Mouse (Mus musculus) MEL (cell line): ENCODE measurements around the gene Kcnk7. TPM values are rescaled to one million over a fixed set of nuclear protein-coding genes. Genes with fewer than 3 reads are reported as not detected.
A peak's percentile ranks its signal among the peaks of the same experiment; 100 is the strongest.

Experiments
- DNase-seq: peaks from one replicate; pipeline ENCODE4 v3.0.0; 2011; ENCODE audit warnings: low read depth, low spot score
- H3K27ac ChIP-seq: 2 replicates; pipeline ENCODE4 v1.5.1; 2012; ENCODE audit warnings: low read depth, mild to moderate bottlenecking, control low read depth, low read length, moderate library complexity; ENCODE audit not compliant: control insufficient read depth
- H3K27me3 ChIP-seq, 2 experiments: fragments of 150-350 bp in 1 of 2; sonication (generic) in 1 of 2; 2 replicates each; pipeline ENCODE4 v1.6.1; 2012; ENCODE audit warnings: low read length in 2 of 2, mild to moderate bottlenecking in 2 of 2, improper control_type of control experiment in 1 of 2, moderate library complexity in 1 of 2; ENCODE audit not compliant: insufficient read depth in 2 of 2, control insufficient read depth in 1 of 2
- H3K36me3 ChIP-seq, 2 experiments: 2 replicates each; pipeline ENCODE4 v1.6.1; 2012 to 2014; ENCODE audit warnings: low read length in 2 of 2, improper control_type of control experiment in 1 of 2, inconsistent platforms in 1 of 2, mild to moderate bottlenecking in 1 of 2; ENCODE audit not compliant: insufficient read depth in 2 of 2, control insufficient read depth in 1 of 2
- H3K4me1 ChIP-seq, 2 experiments: fragments of 150-350 bp in 1 of 2; sonication (generic) in 1 of 2; 2 replicates each; pipeline ENCODE4 v1.6.1; 2012; ENCODE audit warnings: low read length in 2 of 2, improper control_type of control experiment in 1 of 2, mild to moderate bottlenecking in 1 of 2; ENCODE audit not compliant: insufficient read depth in 2 of 2, control insufficient read depth in 1 of 2
- H3K4me3 ChIP-seq, 2 experiments: fragments of 150-350 bp in 1 of 2; sonication (generic) in 1 of 2; 2 replicates each; pipeline ENCODE4 v1.5.1; 2012; ENCODE audit warnings: low read depth in 2 of 2, low read length in 2 of 2, mild to moderate bottlenecking in 2 of 2, moderate library complexity in 2 of 2, control low read depth in 1 of 2, improper control_type of control experiment in 1 of 2; ENCODE audit not compliant: control insufficient read depth in 1 of 2, insufficient read depth in 1 of 2
- H3K79me2 ChIP-seq: 2 replicates; pipeline ENCODE4 v1.6.1; 2012; ENCODE audit warnings: mild to moderate bottlenecking, low read length, moderate library complexity; ENCODE audit not compliant: control insufficient read depth, poor library complexity, insufficient read depth
- H3K9ac ChIP-seq: 2 replicates; pipeline ENCODE4 v1.6.1; 2012; ENCODE audit warnings: low read depth, mild to moderate bottlenecking, control low read depth, low read length, moderate library complexity; ENCODE audit not compliant: control insufficient read depth, poor library complexity, severe bottlenecking
- H3K9me3 ChIP-seq: fragments of 150-350 bp; sonication (generic); replicated peaks from 2 replicates; pipeline ENCODE4 v1.6.1; 2012; ENCODE audit warnings: mild to moderate bottlenecking, low read length, improper control_type of control experiment, moderate library complexity; ENCODE audit not compliant: insufficient read depth
- CHD1 ChIP-seq: IDR thresholded peaks from 2 replicates; pipeline ENCODE4 v1.6.1; 2012; ENCODE audit warnings: low read depth, mild to moderate bottlenecking, inconsistent platforms, low read length, improper control_type of control experiment
- CHD2 ChIP-seq: IDR thresholded peaks from 2 replicates; pipeline ENCODE4 v1.6.1; 2011; ENCODE audit warnings: low read length, improper control_type of control experiment
- ELF1 ChIP-seq: IDR thresholded peaks from 2 replicates; pipeline ENCODE4 v1.6.1; 2014; ENCODE audit warnings: low read depth, mild to moderate bottlenecking, inconsistent platforms, low read length, improper control_type of control experiment, moderate library complexity
- EP300 ChIP-seq, 2 experiments: IDR thresholded peaks; 2 replicates each; pipeline ENCODE4 v1.6.1; 2011; ENCODE audit warnings: improper control_type of control experiment in 2 of 2, low read length in 2 of 2, low read depth in 1 of 2, mild to moderate bottlenecking in 1 of 2
- ETS1 ChIP-seq: IDR thresholded peaks from 2 replicates; pipeline ENCODE4 v1.6.1; 2012; ENCODE audit warnings: low read depth, mild to moderate bottlenecking, inconsistent platforms, low read length, improper control_type of control experiment, moderate library complexity
- HCFC1 ChIP-seq: IDR thresholded peaks from 2 replicates; pipeline ENCODE4 v1.6.1; 2012; ENCODE audit warnings: low read depth, mild to moderate bottlenecking, inconsistent platforms, low read length, improper control_type of control experiment, moderate library complexity
- MAZ ChIP-seq: IDR thresholded peaks from 2 replicates; pipeline ENCODE4 v1.6.1; 2012; ENCODE audit warnings: low read depth, mild to moderate bottlenecking, inconsistent platforms, low read length, improper control_type of control experiment
- POLR2A ChIP-seq, 2 experiments: IDR thresholded peaks; 2 replicates each; pipeline ENCODE4 v1.6.1; 2011 to 2012; ENCODE audit warnings: low read length in 2 of 2, mild to moderate bottlenecking in 2 of 2, control low read depth in 1 of 2, improper control_type of control experiment in 1 of 2, low read depth in 1 of 2, moderate library complexity in 1 of 2; ENCODE audit not compliant: control insufficient read depth in 1 of 2, insufficient read depth in 1 of 2, poor library complexity in 1 of 2
- POLR2AphosphoS5 ChIP-seq: IDR thresholded peaks from 2 replicates; pipeline ENCODE4 v1.6.1; 2012; ENCODE audit warnings: low read depth, borderline replicate concordance, mild to moderate bottlenecking, inconsistent platforms, low read length, moderate library complexity, mixed read lengths
- RAD21 ChIP-seq: IDR thresholded peaks from 2 replicates; pipeline ENCODE4 v1.6.1; 2011; ENCODE audit warnings: mild to moderate bottlenecking, low read depth, low read length, improper control_type of control experiment
- SIN3A ChIP-seq: IDR thresholded peaks from 2 replicates; pipeline ENCODE4 v1.6.1; 2012; ENCODE audit warnings: low read length, improper control_type of control experiment, inconsistent platforms
- SMC3 ChIP-seq: IDR thresholded peaks from 2 replicates; pipeline ENCODE4 v1.6.1; 2011; ENCODE audit warnings: low read depth, low read length, improper control_type of control experiment
- TAL1 ChIP-seq: IDR thresholded peaks from 2 replicates; pipeline ENCODE4 v1.6.1; 2012; ENCODE audit warnings: mild to moderate bottlenecking, inconsistent platforms, low read length, moderate library complexity, mixed read lengths
- TBP ChIP-seq: IDR thresholded peaks from 2 replicates; pipeline ENCODE4 v1.8.0; 2011; ENCODE audit warnings: low read depth, low read length, improper control_type of control experiment
- TCF12 ChIP-seq: IDR thresholded peaks from 2 replicates; pipeline ENCODE4 v1.6.1; 2014; ENCODE audit warnings: low read depth, mild to moderate bottlenecking, inconsistent platforms, low read length, improper control_type of control experiment, moderate library complexity
- USF2 ChIP-seq, 2 experiments: IDR thresholded peaks; 2 replicates each; pipeline ENCODE4 v1.6.1; 2011 to 2012; ENCODE audit warnings: improper control_type of control experiment in 2 of 2, low read length in 2 of 2, borderline replicate concordance in 1 of 2, inconsistent platforms in 1 of 2, low read depth in 1 of 2, mild to moderate bottlenecking in 1 of 2; ENCODE audit not compliant: insufficient read depth in 1 of 2
- ZC3H11A ChIP-seq: IDR thresholded peaks from 2 replicates; pipeline ENCODE4 v1.6.1; 2012; ENCODE audit warnings: low read depth, mild to moderate bottlenecking, inconsistent platforms, low read length, improper control_type of control experiment
- ZKSCAN1 ChIP-seq: IDR thresholded peaks from 2 replicates; pipeline ENCODE4 v1.6.1; 2012; ENCODE audit warnings: low read depth, mild to moderate bottlenecking, inconsistent platforms, low read length, improper control_type of control experiment, moderate library complexity
- ZNF384 ChIP-seq: IDR thresholded peaks from 2 replicates; pipeline ENCODE4 v1.6.1; 2012; ENCODE audit warnings: low read depth, mild to moderate bottlenecking, inconsistent platforms, low read length, improper control_type of control experiment
- polyA plus RNA-seq, 2 experiments: library from polyadenylated mRNA; stranded (reverse) in 1 of 2; unstranded in 1 of 2; fragments of >175 nt in 1 of 2; fragments of >200 nt in 1 of 2; gene quantifications; 2 replicates each; pipeline versions ENCODE4 v1.2.1 to v1.2.4; 2012; ENCODE audit warnings: low replicate concordance in 2 of 2, low read depth in 1 of 2; ENCODE audit not compliant: insufficient read length in 2 of 2, insufficient read depth in 1 of 2, missing spikeins in 1 of 2
- total RNA-seq: library from RNA; depleted of rRNA; stranded (reverse); fragments of 300-350 nt; gene quantifications from 2 replicates; pipeline ENCODE4 v1.2.3, GENCODE M21; 2012

Kcnk7 gene
- total and polyA plus RNA-seq, 3 experiments = 0.23 to 0.60 TPM; not detected in 1

GRCm38 (mm10) chr19:5690343-5690735 lies 13.8 kb upstream of the Kcnk7 start:
- Histone ChIP-seq H3K9me3 (no peaks in the 10 kb centered on the region), H3K4me3 (peak overlapping the region; percentile 89 to 99), H3K36me3 (peaks cover 0 to 9% of the 10 kb centered on the region in 2 experiments; a peak in 2 of 4 replicates), H3K9ac (peak overlapping the region; percentile 91), H3K4me1 (peaks cover 2 to 24% of the 10 kb centered on the region in 2 experiments; a peak in 3 of 4 replicates), H3K27ac (no peak overlapping the region), H3K79me2 (peaks cover 44% of the 10 kb centered on the region), H3K27me3 (no peaks in the 10 kb centered on the region)
- no peak for TF ChIP-seq ZC3H11A
- TF ChIP-seq USF2 (IDR thresholded peaks at IDR 0.05; ENCODE audit: borderline replicate concordance in 1 of 2, insufficient read depth in 1 of 2, low read depth in 1 of 2, low read length in 2 of 2) = no peak
- DNase-seq = no peak

- Histone ChIP-seq H3K27ac (no peak overlapping the region), H3K79me2 (peaks cover 44% of the 10 kb centered on the region), H3K9ac (peak overlapping the region; percentile 21; the same call in 1 of the 2 replicates), H3K4me3 (no peak overlapping the region), H3K9me3 (no peaks in the 10 kb centered on the region), H3K36me3 (peaks cover 0 to 9% of the 10 kb centered on the region in 2 experiments; a peak in 1 of 4 replicates), H3K4me1 (peaks cover 2 to 24% of the 10 kb centered on the region in 2 experiments; a peak in 3 of 4 replicates), H3K27me3 (no peaks in the 10 kb centered on the region)
- TF ChIP-seq USF2 (IDR thresholded peaks at IDR 0.05; ENCODE audit: borderline replicate concordance in 1 of 2, insufficient read depth in 1 of 2, low read depth in 1 of 2, low read length in 2 of 2) (no peak), POLR2A (IDR thresholded peaks at IDR 0.05; ENCODE audit: control insufficient read depth in 1 of 2, insufficient read depth in 1 of 2, low read depth in 1 of 2, low read length in 2 of 2, poor library complexity in 1 of 2) (no peak), TBP (no peak), TCF12 (no peak), SIN3A (no peak), ZNF384 (no peak), ELF1 (no peak), RAD21 (no peak), EP300 (IDR thresholded peaks at IDR 0.05; ENCODE audit: low read depth in 1 of 2, low read length in 2 of 2) (no peak), CHD1 (no peak), SMC3 (no peak), CHD2 (no peak), HCFC1 (no peak), TAL1 (no peak), ZC3H11A (no peak), ZKSCAN1 (no peak), ETS1 (no peak), MAZ (no peak), POLR2AphosphoS5 (no peak)
- DNase-seq = no peak
These were observed 12.6 kb upstream of the Kcnk7 start for GRCm38 (mm10) chr19:5691601-5692000.
